Mouse (Mus musculus) G1E (cell line): ENCODE results near the gene Crtam. TPM values are rescaled to one million over a fixed set of nuclear protein-coding genes. Genes with fewer than 3 reads are reported as not detected.

Experiments used
- ATAC-seq: 2 replicates; pipeline ENCODE4 v1.8.0; 2016; ENCODE audit warnings: mild to moderate bottlenecking; ENCODE audit not compliant: insufficient number of reproducible peaks, poor library complexity, low FRiP score, severe bottlenecking; ENCODE audit errors: extremely low read depth
- DNase-seq: peaks from one replicate; pipeline ENCODE4 v3.0.0; 2012; ENCODE audit warnings: low spot score
- H3K27me3 ChIP-seq: 2 replicates; pipeline ENCODE4 v1.6.1; 2012; ENCODE audit warnings: mild to moderate bottlenecking, low read length, inconsistent platforms; ENCODE audit not compliant: insufficient read depth
- H3K36me3 ChIP-seq: replicated peaks from 2 replicates; pipeline ENCODE3; 2012; ENCODE audit warnings: mild to moderate bottlenecking, inconsistent platforms
- H3K4me1 ChIP-seq: 2 replicates; pipeline ENCODE4 v1.6.1; 2012; ENCODE audit warnings: low read depth, low read length, inconsistent platforms, mixed read lengths; ENCODE audit not compliant: insufficient read depth
- H3K4me3 ChIP-seq: 2 replicates; pipeline ENCODE4 v1.5.1; 2012; ENCODE audit warnings: low read depth, mild to moderate bottlenecking, inconsistent platforms, low read length, moderate library complexity, mixed read lengths
- H3K9me3 ChIP-seq: replicated peaks from 2 replicates; pipeline ENCODE4 v1.6.1; 2012; ENCODE audit warnings: inconsistent platforms
- CTCF ChIP-seq: IDR thresholded peaks from 2 replicates; pipeline ENCODE4 v1.5.1; 2012; ENCODE audit warnings: low read depth, low read length, inconsistent platforms, mixed read lengths
- GATA1 ChIP-seq: IDR thresholded peaks from 2 replicates; pipeline ENCODE4 v1.6.1; 2012; ENCODE audit warnings: borderline replicate concordance, low read length, inconsistent platforms, mixed read lengths
- GATA2 ChIP-seq: IDR thresholded peaks from 2 replicates; pipeline ENCODE4 v1.6.1; 2012; ENCODE audit warnings: low read depth, low read length, inconsistent platforms, borderline replicate concordance
- POLR2AphosphoS5 ChIP-seq: IDR thresholded peaks from 2 replicates; pipeline ENCODE4 v1.6.1; 2012; ENCODE audit warnings: low read depth, low read length, inconsistent platforms; ENCODE audit not compliant: insufficient replicate concordance
- TAL1 ChIP-seq: conservative IDR thresholded peaks from 2 replicates; pipeline ENCODE4 v1.6.1; 2012; ENCODE audit warnings: low read depth, low read length, inconsistent platforms, mixed read lengths
- polyA plus RNA-seq: library from polyadenylated mRNA; stranded (reverse); fragments of >175 nt; gene quantifications from 2 replicates; pipeline ENCODE4 v1.2.3, GENCODE M21; 2012
- total RNA-seq, 2 experiments: library from RNA; stranded (forward) in 1 of 2; stranded (reverse) in 1 of 2; fragments of 200-1000 nt in 1 of 2; fragments of >200 nt in 1 of 2; fragmentation: Nextera tagmentation in 1 of 2; gene quantifications; 2 replicates each; pipeline ENCODE4 v1.2.3; 2014 to 2017

The Crtam gene
- total RNA-seq (2014; fragmentation: Nextera tagmentation) (not detected in 2 replicates), total RNA-seq (2017) (0.05 and 0.06 TPM in 2 replicates), polyA plus RNA-seq (not detected in 2 replicates)

DNA sequence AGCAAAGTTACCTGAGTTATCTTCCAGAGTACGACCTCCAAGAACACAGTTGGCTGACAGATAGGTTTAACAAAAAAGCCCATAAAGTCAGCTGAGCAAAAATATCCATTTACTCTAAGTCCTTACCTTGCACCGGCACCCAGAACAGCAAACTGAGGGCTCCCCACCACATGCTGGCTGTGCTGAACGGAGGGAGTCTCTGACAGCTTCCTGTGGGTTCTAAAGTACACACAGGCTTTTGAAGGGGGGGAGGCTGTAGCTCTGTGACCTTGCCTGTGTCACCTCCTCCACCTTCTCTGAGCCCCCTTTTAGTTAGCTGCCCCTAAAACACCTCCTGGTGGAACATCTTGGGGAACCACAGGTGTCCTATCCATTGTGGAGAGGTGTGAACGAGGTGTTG is at the start of gene Crtam:
Gene Crtam, minus strand, starts transcription at position 214 of the 400 bp plus-strand sequence.
- DNase-seq (no peak), ATAC-seq (no peak)
- H3K27me3 ChIP-seq, result peaks cover 9% of the 10 kb centered on the region; the same call in 1 of the 2 replicates
- no peak within 1 kb of the TSS for H3K4me3 ChIP-seq
- TF ChIP-seq TAL1 (no peak), POLR2AphosphoS5 (no peak), GATA1 (no peak), CTCF (no peak), GATA2 (no peak)
- no peaks in the 10 kb centered on the region for H3K36me3 ChIP-seq
- H3K4me1 ChIP-seq, result no peaks in the 10 kb centered on the region
- no peaks in the 10 kb centered on the region for H3K9me3 ChIP-seq

DNA sequence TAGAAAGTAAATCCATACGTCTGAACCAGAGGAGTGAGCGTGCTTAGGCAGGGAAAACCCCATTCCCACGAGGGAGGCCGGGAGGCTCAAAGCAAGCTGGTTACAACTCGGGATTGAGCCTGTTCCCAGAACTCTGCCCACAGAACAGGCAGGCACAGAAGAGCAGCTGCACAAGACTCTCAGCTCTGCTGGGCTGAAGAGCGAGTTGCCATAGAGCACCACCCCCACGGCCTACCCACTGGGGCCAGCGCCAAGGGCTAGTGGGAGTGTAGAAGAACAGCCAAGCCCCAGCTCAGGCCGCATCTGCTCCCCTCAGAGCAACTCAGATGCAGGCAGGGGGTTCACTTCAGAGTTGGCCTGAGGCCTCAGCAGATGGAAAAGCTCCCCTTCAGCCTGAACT is 49.7 kb upstream of the Crtam start:
- H3K36me3 ChIP-seq, result peaks cover 51% of the 10 kb centered on the region
- H3K27me3 ChIP-seq, result no peaks in the 10 kb centered on the region
- no peaks in the 10 kb centered on the region for H3K9me3 ChIP-seq
- no peak overlapping the region for H3K4me3 ChIP-seq
- ATAC-seq (no peak), DNase-seq (no peak)
- TF ChIP-seq GATA2, result no peak
- TF ChIP-seq POLR2AphosphoS5, result no peak
- no peak for TF ChIP-seq CTCF
- TF ChIP-seq GATA1, result no peak
- TF ChIP-seq TAL1, result no peak
- H3K4me1 ChIP-seq, result peaks cover 64% of the 10 kb centered on the region

DNA sequence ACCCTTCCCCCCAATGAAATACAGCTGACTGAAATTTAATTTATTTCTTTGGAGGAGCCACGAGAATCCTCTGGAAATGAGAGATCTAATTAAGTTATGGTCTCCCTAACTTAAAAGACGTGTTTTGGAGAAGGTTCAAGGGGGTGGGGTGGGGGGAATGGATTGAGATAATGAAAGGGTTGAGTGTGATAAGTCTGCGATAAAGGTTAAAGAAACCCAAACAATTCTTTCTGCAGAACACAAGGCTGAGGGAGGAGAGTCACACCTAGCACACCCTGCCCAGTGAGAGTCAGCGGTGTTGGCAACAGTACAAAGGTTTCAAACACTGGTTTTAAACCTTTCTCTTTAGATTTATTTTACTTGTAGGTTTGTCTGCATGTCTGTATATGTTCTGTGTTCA is 49.0 kb upstream of the Crtam start:
- no peaks in the 10 kb centered on the region for H3K9me3 ChIP-seq
- H3K4me3 ChIP-seq, result no peak overlapping the region
- H3K36me3 ChIP-seq, result peaks cover 57% of the 10 kb centered on the region
- DNase-seq (no peak), ATAC-seq (no peak)
- H3K27me3 ChIP-seq, result no peaks in the 10 kb centered on the region
- TF ChIP-seq CTCF (no peak), TAL1 (no peak), GATA1 (no peak), POLR2AphosphoS5 (no peak), GATA2 (no peak)
- H3K4me1 ChIP-seq, result peaks cover 62% of the 10 kb centered on the region

DNA sequence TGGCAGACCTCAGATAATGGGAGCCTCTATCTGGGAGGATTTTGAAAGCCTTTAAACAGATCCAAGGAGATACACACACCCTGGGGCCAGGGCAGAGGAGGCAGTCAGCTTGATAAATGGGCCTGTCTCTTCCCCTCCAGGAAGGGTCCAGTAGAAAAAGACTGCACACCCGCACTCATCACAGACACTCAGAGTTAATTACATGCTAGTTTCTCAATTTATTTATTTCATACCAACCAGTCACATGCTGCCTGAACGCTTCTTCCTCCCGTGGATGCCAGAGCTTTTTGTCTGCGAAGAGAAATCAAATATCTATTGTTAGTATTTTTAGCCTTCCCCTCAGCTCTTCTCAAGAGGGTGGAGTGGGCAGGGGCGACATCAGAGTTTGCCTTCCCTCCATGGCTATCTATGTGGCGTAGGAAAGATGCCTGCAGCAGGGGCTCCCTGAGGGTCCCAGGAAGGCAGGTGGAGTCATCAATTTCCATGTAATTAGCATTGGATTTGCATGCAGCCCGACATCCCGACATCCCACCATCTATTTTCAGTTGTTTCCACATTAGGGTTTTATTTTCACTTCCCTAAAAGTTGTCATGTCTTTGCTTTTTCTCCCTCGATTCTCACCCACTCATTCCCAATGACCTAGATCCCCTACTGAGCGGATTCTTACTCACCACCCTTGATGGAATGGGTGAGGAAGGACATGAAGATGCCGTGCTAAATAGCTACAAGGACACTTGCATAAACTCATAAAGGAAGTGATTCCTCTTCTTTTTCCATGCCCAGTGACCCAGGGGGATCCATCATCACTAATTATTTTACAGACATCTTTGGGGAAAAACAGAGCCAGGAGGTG is 46.9 kb upstream of the Crtam start:
- no peak for DNase-seq
- no peak for ATAC-seq
- Histone ChIP-seq H3K4me1 (peaks cover 69% of the 10 kb centered on the region), H3K9me3 (no peaks in the 10 kb centered on the region), H3K27me3 (no peaks in the 10 kb centered on the region), H3K36me3 (peaks cover 62% of the 10 kb centered on the region), H3K4me3 (no peak overlapping the region)
- no peak for TF ChIP-seq GATA2
- TF ChIP-seq GATA1, result no peak
- no peak for TF ChIP-seq POLR2AphosphoS5
- TF ChIP-seq TAL1, result no peak
- no peak for TF ChIP-seq CTCF

GRCm38 (mm10) chr9:41050331-41051079 is 46.1 kb upstream of the Crtam start:
- no peaks in the 10 kb centered on the region for H3K27me3 ChIP-seq
- H3K36me3 ChIP-seq, result peaks cover 70% of the 10 kb centered on the region
- ATAC-seq, result no peak
- peaks cover 75% of the 10 kb centered on the region for H3K4me1 ChIP-seq
- no peak for TF ChIP-seq GATA2
- no peak for TF ChIP-seq TAL1
- TF ChIP-seq CTCF, result no peak
- no peak for TF ChIP-seq GATA1
- no peak for TF ChIP-seq POLR2AphosphoS5
- no peak overlapping the region; the same call in 1 of the 2 replicates for H3K4me3 ChIP-seq
- DNase-seq, result no peak
- H3K9me3 ChIP-seq, result no peaks in the 10 kb centered on the region

DNA sequence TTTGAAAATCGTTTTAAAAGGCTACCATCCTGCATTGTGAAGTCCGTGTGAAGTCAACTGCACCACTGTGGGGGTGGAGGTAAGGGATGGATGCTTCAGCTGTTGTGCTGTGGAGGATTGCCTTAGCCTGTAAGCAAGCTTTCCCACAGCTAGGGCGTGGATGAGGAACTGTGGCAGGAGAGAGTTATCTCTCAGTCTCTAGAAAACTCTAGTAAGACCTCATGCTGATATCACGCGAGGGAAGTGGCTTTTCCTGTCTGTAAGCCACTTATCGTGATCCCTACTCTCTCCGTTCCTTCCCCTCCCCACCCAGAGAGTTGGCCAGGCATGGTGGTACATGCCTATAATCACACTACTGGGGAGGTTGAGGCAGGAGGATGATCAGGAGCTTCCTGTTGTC is 44.9 kb upstream of the Crtam start:
- no peak for TF ChIP-seq CTCF
- TF ChIP-seq GATA2, result no peak
- no peak for TF ChIP-seq GATA1
- no peak for TF ChIP-seq TAL1
- no peak for TF ChIP-seq POLR2AphosphoS5
- no peaks in the 10 kb centered on the region for H3K27me3 ChIP-seq
- no peak overlapping the region for H3K4me3 ChIP-seq
- DNase-seq (no peak), ATAC-seq (no peak)
- H3K9me3 ChIP-seq, result no peaks in the 10 kb centered on the region
- peaks cover 63% of the 10 kb centered on the region for H3K36me3 ChIP-seq
- peaks cover 72% of the 10 kb centered on the region for H3K4me1 ChIP-seq
